In the genomic region with DNA sequence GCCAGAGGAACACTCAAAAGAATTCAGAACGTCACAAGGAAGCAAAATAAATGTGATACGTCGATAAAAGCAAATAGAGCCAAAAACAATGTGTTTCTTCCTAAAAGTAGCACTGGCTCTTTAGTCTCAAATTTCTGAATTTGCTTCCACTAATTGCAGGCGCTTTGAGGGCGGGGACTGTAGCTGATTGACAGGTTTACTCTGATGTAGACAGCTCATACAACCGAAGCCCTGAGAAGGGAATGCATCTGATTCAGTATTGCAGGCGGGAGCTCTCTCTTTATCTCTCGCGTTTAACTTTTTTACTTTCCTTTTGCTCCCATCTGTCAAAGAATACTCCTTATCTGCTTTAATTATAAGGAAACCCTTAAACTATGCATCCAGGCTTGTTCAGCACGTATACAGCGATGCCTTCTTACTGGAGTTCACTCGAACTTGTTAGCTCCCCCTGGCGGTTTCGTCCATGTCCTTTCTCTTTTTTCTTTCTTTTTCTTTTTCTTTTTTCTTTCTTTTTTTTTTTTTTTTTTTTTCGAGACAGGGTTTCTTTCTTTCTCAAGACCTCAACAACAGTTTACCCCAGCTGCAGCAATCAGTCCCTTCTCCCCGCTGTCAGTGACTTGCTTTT, we compare ENCODE assay signal across 8 mouse cellular contexts.
DNase-seq lines count a peak whose midpoint lies in the region; ATAC-seq and TF ChIP-seq lines count a peak whose summit lies in the region.

No protein-coding gene starts in this region.

- H3K27me3 ChIP-seq in E14TG2a.4 (ENCODE audit: insufficient read depth, low read length), result no peaks in the 10 kb centered on the region
- H3K27me3 ChIP-seq in forebrain, embryonic 10.5 days (ENCODE audit: poor library complexity, severe bottlenecking), result no peaks in the 10 kb centered on the region
- H3K27me3 ChIP-seq in neural tube, embryonic 14.5 days (ENCODE audit: control insufficient read depth, insufficient read depth, low read length), result no peaks in the 10 kb centered on the region

- DNase-seq in brain, adult 2 months (ENCODE audit: low read depth, low spot score), result peak; percentile 78
- peak; percentile 25 for DNase-seq in forebrain, embryonic 10.5 days (ENCODE audit: extremely low spot score, low spot score)
- DNase-seq in layer of hippocampus, adult 18-20 months (ENCODE audit: low spot score in 2 of 2), result peak; percentile 26 to 73
- DNase-seq in lung, adult 18-20 months, result peak; percentile 15 to 48
- peak; percentile 30 to 32 for DNase-seq in urinary bladder, postnatal 36 days (ENCODE audit: low spot score in 2 of 2)

- peak; percentile 37 to 76; a peak in 2 of 4 replicates for ATAC-seq in hematopoietic stem cell, adult 5-6 weeks (replicated peaks in 1 of 2; ENCODE audit: insufficient read depth in 1 of 2, low FRiP score in 2 of 2, low TSS enrichment in 1 of 2, low read depth in 1 of 2, poor library complexity in 2 of 2, severe bottlenecking in 2 of 2)
- ATAC-seq in neural tube, embryonic 14.5 days (ENCODE audit: low read depth), result peak; percentile 51; the same call in 1 of the 2 replicates

- WGBS in forebrain, embryonic 10.5 days, result 24% methylated on average over 16 of the region's 16 CpGs
- 29% methylated on average over 16 of the region's 16 CpGs for WGBS in neural tube, embryonic 14.5 days

- H3K27ac ChIP-seq in forebrain, embryonic 10.5 days, result no peak overlapping the region; the same call in 1 of the 2 replicates
- H3K27ac ChIP-seq in neural tube, embryonic 14.5 days (ENCODE audit: low read depth, low read length), result no peak overlapping the region

- peak overlapping the region; percentile 5; the same call in 1 of the 2 replicates for H3K4me2 ChIP-seq in neural tube, embryonic 14.5 days (ENCODE audit: low read depth, low read length)

- 0 out of 2 replicates have a peak, but pooled peaks cover 5% of the 10 kb centered on the region for H3K9me3 ChIP-seq in E14TG2a.4 (ENCODE audit: low read length)
- no peaks in the 10 kb centered on the region for H3K9me3 ChIP-seq in forebrain, embryonic 10.5 days
- H3K9me3 ChIP-seq in neural tube, embryonic 14.5 days (ENCODE audit: control insufficient read depth, low read length), result no peaks in the 10 kb centered on the region

- H3K4me1 ChIP-seq in E14TG2a.4 (replicated peaks; ENCODE audit: low read depth, low read length), result no peaks in the 10 kb centered on the region
- peaks cover 3% of the 10 kb centered on the region; the same call in 1 of the 2 replicates for H3K4me1 ChIP-seq in forebrain, embryonic 10.5 days
- H3K4me1 ChIP-seq in neural tube, embryonic 14.5 days (ENCODE audit: control insufficient read depth, insufficient read depth, low read length), result no peaks in the 10 kb centered on the region

- no peak overlapping the region for H3K4me3 ChIP-seq in E14TG2a.4 (replicated peaks; ENCODE audit: low read length)
- H3K4me3 ChIP-seq in forebrain, embryonic 10.5 days, result peak overlapping the region; percentile 42
- no peak overlapping the region for H3K4me3 ChIP-seq in neural tube, embryonic 14.5 days (ENCODE audit: low read depth, low read length)

- H3K9ac ChIP-seq in neural tube, embryonic 14.5 days (replicated peaks; ENCODE audit: low read depth, low read length), result no peak overlapping the region

- TF ChIP-seq CTCF in E14TG2a.4 (conservative IDR thresholded peaks at IDR 0.05; ENCODE audit: low read length), result peak; percentile 43

- no peaks in the 10 kb centered on the region for H3K36me3 ChIP-seq in E14TG2a.4 (ENCODE audit: insufficient read depth, low read length)
- H3K36me3 ChIP-seq in forebrain, embryonic 10.5 days (replicated peaks), result no peaks in the 10 kb centered on the region
- H3K36me3 ChIP-seq in neural tube, embryonic 14.5 days (ENCODE audit: control insufficient read depth, insufficient read depth, low read length), result no peaks in the 10 kb centered on the region

Comparison
In these comparisons a context has a peak if more than half of its experiments do, and no peak if none do; other contexts are left out.
1. DNase-seq: peak in every context shown above with its lines; median percentile 78 in brain, adult 2 months; 50 in layer of hippocampus, adult 18-20 months; 32 in lung, adult 18-20 months; 31 in urinary bladder, postnatal 36 days; 25 in forebrain, embryonic 10.5 days.